Mouse (Mus musculus): ENCODE measurements around the gene Pkn2.
A peak's percentile ranks its signal among the peaks of the same experiment; 100 is the strongest.

Pkn2 gene

GRCm38 (mm10) chr3:142881872-142882623 is at the start of gene Pkn2:
Gene Pkn2, minus strand, starts transcription at chr3:142882004.
- peak; percentile 99 for DNase-seq (ENCODE audit: low spot score)

GRCm38 (mm10) chr3:142929906-142930305 is 48.1 kb upstream of the Pkn2 start:
- no peak for DNase-seq (ENCODE audit: low spot score)

- no peak for DNase-seq (ENCODE audit: low spot score)
Measured at GRCm38 (mm10) chr3:142927311-142927710, 45.5 kb upstream of the Pkn2 start.

GRCm38 (mm10) chr3:142924831-142925348 is 43.1 kb upstream of the Pkn2 start:
- no peak for DNase-seq (ENCODE audit: low spot score)

- no peak for DNase-seq (ENCODE audit: low spot score)
Measured at GRCm38 (mm10) chr3:142919070-142919469, 37.3 kb upstream of the Pkn2 start.

- no peak for DNase-seq (ENCODE audit: low spot score)
Measured at GRCm38 (mm10) chr3:142917760-142918439, 36.1 kb upstream of the Pkn2 start.

GRCm38 (mm10) chr3:142917171-142917570 is 35.4 kb upstream of the Pkn2 start:
- DNase-seq (ENCODE audit: low spot score), result no peak

GRCm38 (mm10) chr3:142913295-142913694 is 31.5 kb upstream of the Pkn2 start:
- DNase-seq (ENCODE audit: low spot score), result no peak

GRCm38 (mm10) chr3:142899683-142900082 is 17.9 kb upstream of the Pkn2 start:
- DNase-seq (ENCODE audit: low spot score), result no peak

GRCm38 (mm10) chr3:142898949-142899396 is 17.2 kb upstream of the Pkn2 start:
- DNase-seq (ENCODE audit: low spot score), result peak; percentile 42

- DNase-seq (ENCODE audit: low spot score), result no peak
Measured at GRCm38 (mm10) chr3:142890442-142890841, 8.6 kb upstream of the Pkn2 start.

- no peak for DNase-seq (ENCODE audit: low spot score)
Measured at GRCm38 (mm10) chr3:142886963-142887362, 5.2 kb upstream of the Pkn2 start.

GRCm38 (mm10) chr3:142884594-142884993 is 2.8 kb upstream of the Pkn2 start:
- no peak for DNase-seq (ENCODE audit: low spot score)

- DNase-seq (ENCODE audit: low spot score), result no peak
Measured at GRCm38 (mm10) chr3:142881589-142881871, 274 bp downstream of the Pkn2 start.

GRCm38 (mm10) chr3:142880790-142881588 is 815 bp downstream of the Pkn2 start:
- DNase-seq (ENCODE audit: low spot score), result peak; percentile 35

- no peak for DNase-seq (ENCODE audit: low spot score)
Measured at GRCm38 (mm10) chr3:142863236-142863635, 18.6 kb downstream of the Pkn2 start.

GRCm38 (mm10) chr3:142856832-142857231 is 25.0 kb downstream of the Pkn2 start:
- no peak for DNase-seq (ENCODE audit: low spot score)

- no peak for DNase-seq (ENCODE audit: low spot score)
Measured at GRCm38 (mm10) chr3:142855961-142856472, 25.8 kb downstream of the Pkn2 start.

GRCm38 (mm10) chr3:142852911-142853310 is 28.9 kb downstream of the Pkn2 start:
- no peak for DNase-seq (ENCODE audit: low spot score)

- DNase-seq (ENCODE audit: low spot score), result no peak
Measured at GRCm38 (mm10) chr3:142851631-142852030, 30.2 kb downstream of the Pkn2 start.

GRCm38 (mm10) chr3:142839961-142840360 is 41.8 kb downstream of the Pkn2 start:
- DNase-seq (ENCODE audit: low spot score), result no peak

GRCm38 (mm10) chr3:142834761-142835160 is 47.0 kb downstream of the Pkn2 start:
- no peak for DNase-seq (ENCODE audit: low spot score)

All from T-cell, adult 2 months (primary cell).